Mouse (Mus musculus) forebrain, embryonic 14.5 days (tissue): Measurements from ENCODE around the gene Gtf2a1. TPM values are rescaled to one million over a fixed set of nuclear protein-coding genes. Genes with fewer than 3 reads are reported as not detected.
"Not testable (repeated sequence)": the region's sequence is repeated elsewhere in the genome, so short reads cannot be mapped to it uniquely, and the experiment has no call there.

ENCODE experiments used
- ATAC-seq: fragments of 200-750 bp; cut with Nextera tagmentation; 2 replicates; pipeline ENCODE4 v1.8.0; 2017; ENCODE audit warnings: mild to moderate bottlenecking, moderate library complexity
- DNase-seq: peaks from one replicate; pipeline ENCODE4 v3.0.0-alpha.2; 2015; ENCODE audit warnings: low spot score
- H3K27ac ChIP-seq: fragments of 300-500 bp; sonication (generic); 2 replicates; pipeline ENCODE4 v1.5.1; 2014; ENCODE audit warnings: low read depth, mild to moderate bottlenecking, control low read depth, low read length, moderate library complexity
- H3K27me3 ChIP-seq: fragments of 300-500 bp; sonication (generic); replicated peaks from 2 replicates; pipeline ENCODE4 v1.6.1; 2014; ENCODE audit warnings: low read length, control low read depth, mixed read lengths; ENCODE audit not compliant: control insufficient read depth, insufficient read depth
- H3K36me3 ChIP-seq: fragments of 300-500 bp; sonication (generic); 2 replicates; pipeline ENCODE4 v1.6.1; 2014; ENCODE audit warnings: low read length, control low read depth; ENCODE audit not compliant: control insufficient read depth, insufficient read depth
- H3K4me1 ChIP-seq: fragments of 300-500 bp; sonication (generic); 2 replicates; pipeline ENCODE4 v1.6.1; 2014; ENCODE audit warnings: antibody characterized with exemption, low read length, control low read depth; ENCODE audit not compliant: control insufficient read depth, insufficient read depth
- H3K4me2 ChIP-seq: fragments of 300-500 bp; sonication (generic); 2 replicates; pipeline ENCODE4 v1.6.1; 2014; ENCODE audit warnings: mild to moderate bottlenecking, control low read depth, low read length
- H3K4me3 ChIP-seq: fragments of 300-500 bp; sonication (generic); 2 replicates; pipeline ENCODE4 v1.5.1; 2014; ENCODE audit warnings: low read depth, low read length, control low read depth
- H3K9ac ChIP-seq: fragments of 300-500 bp; sonication (generic); 2 replicates; pipeline ENCODE4 v1.6.1; 2014; ENCODE audit warnings: mild to moderate bottlenecking, low read length, control low read depth, moderate library complexity
- H3K9me3 ChIP-seq: fragments of 300-500 bp; sonication (generic); replicated peaks from 2 replicates; pipeline ENCODE4 v1.6.1; 2016; ENCODE audit warnings: low read length, control low read depth, mixed read lengths; ENCODE audit not compliant: control insufficient read depth
- WGBS: fragments of 180-500 bp; shearing (Covaris S2); extraction: QIAGEN DNeasy Blood & Tissue Kit; methylation state at CpG from one replicate; pipeline ENCODE4 v1.1.7; 2014; 5-methylcytosine and 5-hydroxymethylcytosine counted together
- polyA plus RNA-seq: library from polyadenylated mRNA; unstranded; fragments of >200 nt; fragmentation: Nextera tagmentation; extraction: Ambion mirVana; gene quantifications from 2 replicates; pipeline ENCODE4 v1.2.1, GENCODE M21; 2014

Gtf2a1 gene
- polyA plus RNA-seq, 1 experiment from 2014 or later: 50.8 TPM

- no peak overlapping the region for H3K4me2 ChIP-seq
- H3K4me3 ChIP-seq: no peak overlapping the region
- WGBS: 95% methylated on average over 3 of the region's 3 CpGs
- no peak overlapping the region for H3K9ac ChIP-seq
- ATAC-seq (no peak), DNase-seq (no peak)
- peaks cover 21% of the 10 kb centered on the region for H3K4me1 ChIP-seq
- H3K27me3 ChIP-seq: no peaks in the 10 kb centered on the region
- H3K27ac ChIP-seq: no peak overlapping the region
- no peaks in the 10 kb centered on the region for H3K9me3 ChIP-seq
- H3K36me3 ChIP-seq: peaks cover 40% of the 10 kb centered on the region
Measured at GRCm38 (mm10) chr12:91585206-91585605, 5.1 kb downstream of the Gtf2a1 start.

GRCm38 (mm10) chr12:91583409-91583808, 6.9 kb downstream of the Gtf2a1 start:
- Histone ChIP-seq H3K27me3 (no peaks in the 10 kb centered on the region), H3K36me3 (peaks cover 46% of the 10 kb centered on the region), H3K9ac (peak overlapping the region; percentile 35; the same call in 1 of the 2 replicates), H3K4me2 (peak overlapping the region; percentile 30), H3K4me3 (no peak overlapping the region), H3K9me3 (no peaks in the 10 kb centered on the region), H3K27ac (no peak overlapping the region), H3K4me1 (peaks cover 21% of the 10 kb centered on the region)
- no peak for DNase-seq
- WGBS: 17% methylated on average over 6 of the region's 6 CpGs
- ATAC-seq: no peak

- 35% methylated on average over 6 of the region's 6 CpGs for WGBS
- no peaks in the 10 kb centered on the region for H3K9me3 ChIP-seq
- peaks cover 53% of the 10 kb centered on the region for H3K36me3 ChIP-seq
- no peaks in the 10 kb centered on the region for H3K27me3 ChIP-seq
- H3K4me3 ChIP-seq: no peak overlapping the region
- H3K4me2 ChIP-seq: no peak overlapping the region
- no peak overlapping the region for H3K27ac ChIP-seq
- ATAC-seq (peak; percentile 35), DNase-seq (no peak)
- H3K9ac ChIP-seq: no peak overlapping the region
- H3K4me1 ChIP-seq: peaks cover 21% of the 10 kb centered on the region
Measured at GRCm38 (mm10) chr12:91582362-91583002, 7.8 kb downstream of the Gtf2a1 start.

GRCm38 (mm10) chr12:91581204-91582070, 8.8 kb downstream of the Gtf2a1 start:
- ATAC-seq (no peak), DNase-seq (no peak)
- no peak overlapping the region for H3K27ac ChIP-seq
- peaks cover 57% of the 10 kb centered on the region for H3K36me3 ChIP-seq
- H3K9me3 ChIP-seq: no peaks in the 10 kb centered on the region
- H3K9ac ChIP-seq: no peak overlapping the region
- no peak overlapping the region for H3K4me2 ChIP-seq
- H3K4me3 ChIP-seq: no peak overlapping the region
- H3K27me3 ChIP-seq: no peaks in the 10 kb centered on the region
- H3K4me1 ChIP-seq: peaks cover 13% of the 10 kb centered on the region
- 89% methylated on average over 6 of the region's 6 CpGs for WGBS

- DNase-seq: no peak
- WGBS: 100% methylated on average over 2 of the region's 2 CpGs
Measured at GRCm38 (mm10) chr12:91579665-91580064, 10.6 kb downstream of the Gtf2a1 start.

GRCm38 (mm10) chr12:91571708-91572107, 18.6 kb downstream of the Gtf2a1 start:
- Histone ChIP-seq H3K27ac (no peak overlapping the region), H3K4me1 (no peaks in the 10 kb centered on the region), H3K9me3 (no peaks in the 10 kb centered on the region), H3K9ac (no peak overlapping the region), H3K4me3 (no peak overlapping the region), H3K27me3 (no peaks in the 10 kb centered on the region), H3K4me2 (no peak overlapping the region), H3K36me3 (peaks cover 76% of the 10 kb centered on the region)
- ATAC-seq (no peak), DNase-seq (no peak)
- WGBS: 88% methylated on average over 2 of the region's 2 CpGs

More at GRCm38 (mm10) chr12:91579665-91580064, 10.6 kb downstream of the Gtf2a1 start:
- no peak for ATAC-seq
- peaks cover 59% of the 10 kb centered on the region for H3K36me3 ChIP-seq
- no peaks in the 10 kb centered on the region for H3K27me3 ChIP-seq
- no peak overlapping the region for H3K4me3 ChIP-seq
- H3K27ac ChIP-seq: no peak overlapping the region
- no peak overlapping the region for H3K4me2 ChIP-seq
- no peak overlapping the region for H3K9ac ChIP-seq
- no peaks in the 10 kb centered on the region for H3K9me3 ChIP-seq
- peaks cover 13% of the 10 kb centered on the region for H3K4me1 ChIP-seq

- no peak for ATAC-seq
- peaks cover 79% of the 10 kb centered on the region for H3K36me3 ChIP-seq
- H3K9me3 ChIP-seq: no peaks in the 10 kb centered on the region
Measured at GRCm38 (mm10) chr12:91569255-91569654, 21.0 kb downstream of the Gtf2a1 start.

GRCm38 (mm10) chr12:91567145-91567544, 23.1 kb downstream of the Gtf2a1 start:
- no peaks in the 10 kb centered on the region for H3K9me3 ChIP-seq
- H3K9ac ChIP-seq: no peak overlapping the region
- no peaks in the 10 kb centered on the region for H3K27me3 ChIP-seq
- H3K36me3 ChIP-seq: peaks cover 79% of the 10 kb centered on the region
- no peak overlapping the region for H3K27ac ChIP-seq
- H3K4me3 ChIP-seq: no peak overlapping the region
- H3K4me1 ChIP-seq: no peaks in the 10 kb centered on the region
- H3K4me2 ChIP-seq: no peak overlapping the region
- ATAC-seq (no peak), DNase-seq (no peak)
- WGBS: 97% methylated on average over 4 of the region's 4 CpGs

More at GRCm38 (mm10) chr12:91569255-91569654, 21.0 kb downstream of the Gtf2a1 start:
- DNase-seq: no peak
- no peak overlapping the region for H3K9ac ChIP-seq
- H3K27me3 ChIP-seq: no peaks in the 10 kb centered on the region
- no peak overlapping the region for H3K27ac ChIP-seq
- no peak overlapping the region for H3K4me3 ChIP-seq
- H3K4me2 ChIP-seq: no peak overlapping the region
- no peaks in the 10 kb centered on the region for H3K4me1 ChIP-seq
- WGBS: 89% methylated on average over 3 of the region's 3 CpGs

GRCm38 (mm10) chr12:91558152-91558551, 32.1 kb downstream of the Gtf2a1 start:
- ATAC-seq: 0 out of 2 replicates have a peak, but pooled peaks have one; percentile 41
- H3K4me1 ChIP-seq, H3K27ac ChIP-seq, H3K9me3 ChIP-seq, DNase-seq, H3K4me3 ChIP-seq, H3K9ac ChIP-seq, H3K4me2 ChIP-seq, H3K27me3 ChIP-seq: not testable (repeated sequence)
- H3K36me3 ChIP-seq: peaks cover 20% of the 10 kb centered on the region
- 57% methylated on average over 4 of the region's 4 CpGs for WGBS
